Mouse (Mus musculus): ENCODE data around the gene Arhgap5.

GRCm38 (mm10) chr12:52478611-52479010 lies 25.2 kb upstream of the Arhgap5 start:
- TF ChIP-seq CTCF (IDR thresholded peaks at IDR 0.05; ENCODE audit: control insufficient read depth, insufficient read depth, insufficient read length), result no peak
- TF ChIP-seq MYOD1 (IDR thresholded peaks at IDR 0.05; ENCODE audit: control insufficient read depth, insufficient read length, low read depth), result no peak
- TF ChIP-seq MAX (IDR thresholded peaks at IDR 0.05), result no peak
- TF ChIP-seq MYOG (IDR thresholded peaks at IDR 0.05; ENCODE audit: control insufficient read depth, extremely low read depth, insufficient read length), result no peak
- no peak for TF ChIP-seq FOSL1 (IDR thresholded peaks at IDR 0.05; ENCODE audit: insufficient read depth, low read length, poor library complexity, severe bottlenecking)
- TF ChIP-seq USF1 (IDR thresholded peaks at IDR 0.05; ENCODE audit: low read depth), result no peak
- no peak for TF ChIP-seq CEBPB (IDR thresholded peaks at IDR 0.05; ENCODE audit: low read depth)
